Mouse (Mus musculus) neural tube, embryonic 12.5 days (tissue): ENCODE data around the gene Hoxd11. TPM values are rescaled to one million over a fixed set of nuclear protein-coding genes. Genes with fewer than 3 reads are reported as not detected.

ENCODE experiments used
- ATAC-seq: fragments of 200-750 bp; cut with Nextera tagmentation; 2 replicates; pipeline ENCODE4 v1.8.0; 2017; ENCODE audit warnings: low read depth, mild to moderate bottlenecking, moderate TSS enrichment, moderate library complexity; ENCODE audit not compliant: low FRiP score
- H3K27ac ChIP-seq: fragments of 300-500 bp; sonication (generic); 2 replicates; pipeline ENCODE4 v1.5.1; 2016
- H3K27me3 ChIP-seq: fragments of 300-500 bp; sonication (generic); replicated peaks from 2 replicates; pipeline ENCODE4 v1.6.1; 2016; ENCODE audit warnings: mild to moderate bottlenecking
- H3K36me3 ChIP-seq: fragments of 300-500 bp; sonication (generic); 2 replicates; pipeline ENCODE4 v1.6.1; 2016; ENCODE audit warnings: mild to moderate bottlenecking
- H3K4me1 ChIP-seq: fragments of 300-500 bp; sonication (generic); 2 replicates; pipeline ENCODE4 v1.6.1; 2016
- H3K4me2 ChIP-seq: fragments of 300-500 bp; sonication (generic); replicated peaks from 2 replicates; pipeline ENCODE4 v1.6.1; 2016; ENCODE audit warnings: mild to moderate bottlenecking
- H3K4me3 ChIP-seq: fragments of 300-500 bp; sonication (generic); 2 replicates; pipeline ENCODE4 v1.5.1; 2016
- H3K9ac ChIP-seq: fragments of 300-500 bp; sonication (generic); 2 replicates; pipeline ENCODE4 v1.6.1; 2016; ENCODE audit warnings: mild to moderate bottlenecking
- H3K9me3 ChIP-seq: fragments of 300-500 bp; sonication (generic); 2 replicates; pipeline ENCODE4 v1.6.1; 2016; ENCODE audit warnings: mild to moderate bottlenecking
- WGBS: fragments of 180-500 bp; shearing (Covaris S2); methylation state at CpG from one replicate; pipeline ENCODE4 v1.1.7; 2016; 5-methylcytosine and 5-hydroxymethylcytosine counted together
- polyA plus RNA-seq: library from polyadenylated mRNA; unstranded; fragments of >200 nt; fragmentation: Nextera tagmentation; extraction: Ambion mirVana; gene quantifications from 2 replicates; pipeline ENCODE4 v1.2.1, GENCODE M21; 2016

The Hoxd11 gene
- polyA plus RNA-seq, 1 experiment from 2014 or later, result 19.1 TPM

GRCm38 (mm10) chr2:74668370-74669229, 10.8 kb upstream of the Hoxd11 start:
- peak overlapping the region; percentile 47 for H3K9ac ChIP-seq
- H3K27me3 ChIP-seq, result peaks cover 95% of the 10 kb centered on the region
- WGBS, result under 1% methylated on average over 52 of the region's 74 CpGs
- H3K4me1 ChIP-seq, result peaks cover 22% of the 10 kb centered on the region
- ATAC-seq, result no peak; the same call in 1 of the 2 replicates
- H3K9me3 ChIP-seq, result no peaks in the 10 kb centered on the region
- peak overlapping the region; percentile 43 for H3K4me3 ChIP-seq
- H3K36me3 ChIP-seq, result no peaks in the 10 kb centered on the region
- peak overlapping the region; percentile 72 for H3K4me2 ChIP-seq
- H3K27ac ChIP-seq, result no peak overlapping the region

GRCm38 (mm10) chr2:74669230-74669578, 10.2 kb upstream of the Hoxd11 start:
- Histone ChIP-seq H3K4me3 (no peak overlapping the region), H3K4me2 (peak overlapping the region; percentile 72; the same call in 1 of the 2 replicates), H3K27ac (no peak overlapping the region), H3K4me1 (peaks cover 22% of the 10 kb centered on the region), H3K9me3 (no peaks in the 10 kb centered on the region), H3K36me3 (no peaks in the 10 kb centered on the region), H3K9ac (no peak overlapping the region), H3K27me3 (peaks cover 95% of the 10 kb centered on the region)
- ATAC-seq, result no peak
- whole genome bisulfite sequencing, result 0% methylated on average over 3 of the region's 3 CpGs

- Histone ChIP-seq H3K4me1 (peaks cover 22% of the 10 kb centered on the region), H3K4me2 (peak overlapping the region; percentile 72; the same call in 1 of the 2 replicates), H3K9me3 (no peaks in the 10 kb centered on the region), H3K9ac (no peak overlapping the region), H3K36me3 (no peaks in the 10 kb centered on the region), H3K27ac (no peak overlapping the region), H3K4me3 (no peak overlapping the region), H3K27me3 (peaks cover 95% of the 10 kb centered on the region)
- WGBS, result under 1% methylated on average over 14 of the region's 14 CpGs
- ATAC-seq, result no peak
Measured at GRCm38 (mm10) chr2:74669650-74670235, 9.6 kb upstream of the Hoxd11 start.

GRCm38 (mm10) chr2:74670632-74671188, 8.6 kb upstream of the Hoxd11 start:
- 3% methylated on average over 3 of the region's 3 CpGs for WGBS

GRCm38 (mm10) chr2:74671847-74672246, 7.5 kb upstream of the Hoxd11 start:
- Histone ChIP-seq H3K9ac (no peak overlapping the region), H3K4me2 (peak overlapping the region; percentile 1; the same call in 1 of the 2 replicates), H3K4me3 (no peak overlapping the region), H3K9me3 (no peaks in the 10 kb centered on the region), H3K4me1 (peaks cover 28% of the 10 kb centered on the region), H3K36me3 (no peaks in the 10 kb centered on the region), H3K27me3 (peaks cover 98% of the 10 kb centered on the region), H3K27ac (no peak overlapping the region)
- no peak for ATAC-seq
- WGBS, result 4% methylated on average over 5 of the region's 5 CpGs

More at GRCm38 (mm10) chr2:74670632-74671188, 8.6 kb upstream of the Hoxd11 start:
- Histone ChIP-seq H3K9me3 (no peaks in the 10 kb centered on the region), H3K4me3 (no peak overlapping the region), H3K4me2 (no peak overlapping the region), H3K9ac (no peak overlapping the region), H3K27ac (no peak overlapping the region), H3K27me3 (peaks cover 97% of the 10 kb centered on the region), H3K36me3 (no peaks in the 10 kb centered on the region), H3K4me1 (peaks cover 28% of the 10 kb centered on the region)
- no peak for ATAC-seq

- ATAC-seq, result peak; percentile 43; the same call in 1 of the 2 replicates
- H3K27ac ChIP-seq, result no peak overlapping the region
Measured at GRCm38 (mm10) chr2:74672481-74673362, 6.6 kb upstream of the Hoxd11 start.

GRCm38 (mm10) chr2:74673835-74674425, 5.4 kb upstream of the Hoxd11 start:
- Histone ChIP-seq H3K27me3 (peaks cover 98% of the 10 kb centered on the region), H3K4me3 (0 out of 2 replicates have a peak overlapping the region, but pooled peaks have one; percentile 2), H3K4me1 (peaks cover 15% of the 10 kb centered on the region), H3K4me2 (no peak overlapping the region; the same call in 1 of the 2 replicates), H3K9me3 (no peaks in the 10 kb centered on the region), H3K27ac (no peak overlapping the region), H3K36me3 (no peaks in the 10 kb centered on the region), H3K9ac (no peak overlapping the region)
- under 1% methylated on average over 24 of the region's 24 CpGs for WGBS
- no peak for ATAC-seq

More at GRCm38 (mm10) chr2:74672481-74673362, 6.6 kb upstream of the Hoxd11 start:
- Histone ChIP-seq H3K4me1 (peaks cover 24% of the 10 kb centered on the region), H3K4me2 (peak overlapping the region; percentile 59), H3K4me3 (peak overlapping the region; percentile 24; the same call in 1 of the 2 replicates), H3K9me3 (no peaks in the 10 kb centered on the region), H3K27me3 (peaks cover 98% of the 10 kb centered on the region), H3K36me3 (no peaks in the 10 kb centered on the region), H3K9ac (0 out of 2 replicates have a peak overlapping the region, but pooled peaks have one; percentile 29)
- under 1% methylated on average over 40 of the region's 40 CpGs for WGBS

GRCm38 (mm10) chr2:74674881-74675665, 4.3 kb upstream of the Hoxd11 start, which contains the start of gene Hoxd12:
Hoxd12 (plus strand) TSS chr2:74675013.
- Histone ChIP-seq H3K4me3 (peak within 1 kb of the TSS; percentile 25), H3K4me2 (peak within 1 kb of the TSS; percentile 42), H3K9me3 (no peaks in the 10 kb centered on the region), H3K27ac (no peak within 1 kb of the TSS), H3K36me3 (no peaks in the 10 kb centered on the region), H3K27me3 (peaks cover 98% of the 10 kb centered on the region), H3K9ac (peak within 1 kb of the TSS; percentile 36), H3K4me1 (peaks cover 15% of the 10 kb centered on the region)
- ATAC-seq, result no peak
- WGBS, result under 1% methylated on average over 47 of the region's 47 CpGs

GRCm38 (mm10) chr2:74675666-74676282, 3.6 kb upstream of the Hoxd11 start:
- WGBS, result 3% methylated on average over 24 of the region's 24 CpGs
- Histone ChIP-seq H3K9me3 (no peaks in the 10 kb centered on the region), H3K9ac (peak overlapping the region; percentile 36), H3K4me2 (peak overlapping the region; percentile 42), H3K27me3 (peaks cover 98% of the 10 kb centered on the region), H3K36me3 (no peaks in the 10 kb centered on the region), H3K4me1 (peaks cover 15% of the 10 kb centered on the region), H3K4me3 (peak overlapping the region; percentile 25), H3K27ac (no peak overlapping the region)
- no peak for ATAC-seq

GRCm38 (mm10) chr2:74676376-74677052, 2.8 kb upstream of the Hoxd11 start:
- H3K4me1 ChIP-seq, result peaks cover 15% of the 10 kb centered on the region
- H3K27me3 ChIP-seq, result peaks cover 99% of the 10 kb centered on the region
- H3K4me2 ChIP-seq, result peak overlapping the region; percentile 42
- 3% methylated on average over 9 of the region's 9 CpGs for WGBS
- peak overlapping the region; percentile 36; the same call in 1 of the 2 replicates for H3K9ac ChIP-seq
- H3K9me3 ChIP-seq, result no peaks in the 10 kb centered on the region
- ATAC-seq, result no peak
- H3K4me3 ChIP-seq, result 0 out of 2 replicates have a peak overlapping the region, but pooled peaks have one; percentile 25
- no peaks in the 10 kb centered on the region for H3K36me3 ChIP-seq
- H3K27ac ChIP-seq, result no peak overlapping the region
